Mouse (Mus musculus) CH12.LX (cell line): ENCODE results near the gene Neurog3. TPM values are rescaled to one million over a fixed set of nuclear protein-coding genes. Genes with fewer than 3 reads are reported as not detected.

Experiments
- DNase-seq: peaks from one replicate; pipeline ENCODE4 v3.0.0-alpha.2; 2013; ENCODE audit errors: extremely low read depth
- H3K27ac ChIP-seq: 2 replicates; pipeline ENCODE4 v1.5.1; 2012; ENCODE audit warnings: low read depth, mild to moderate bottlenecking, control low read depth, moderate library complexity; ENCODE audit not compliant: insufficient read depth
- H3K27me3 ChIP-seq: replicated peaks from 2 replicates; pipeline ENCODE3; 2012; ENCODE audit warnings: inconsistent platforms
- H3K36me3 ChIP-seq, 2 experiments: replicated peaks in 1 of 2; 2 replicates each; pipeline versions ENCODE3 to v1.6.1; 2012; ENCODE audit warnings: inconsistent platforms in 1 of 2, low read length in 1 of 2, mild to moderate bottlenecking in 1 of 2, mixed read lengths in 1 of 2, moderate library complexity in 1 of 2; ENCODE audit not compliant: control insufficient read depth in 1 of 2, insufficient read depth in 1 of 2
- H3K4me1 ChIP-seq, 2 experiments: 2 replicates each; pipeline ENCODE4 v1.6.1; 2012; ENCODE audit warnings: inconsistent platforms in 1 of 2, moderate library complexity in 1 of 2; ENCODE audit not compliant: insufficient read depth in 2 of 2, control insufficient read depth in 1 of 2
- H3K4me2 ChIP-seq: 2 replicates; pipeline ENCODE4 v1.6.1; 2012; ENCODE audit warnings: low read depth, mild to moderate bottlenecking, control low read depth; ENCODE audit not compliant: poor library complexity, insufficient read depth, severe bottlenecking
- H3K4me3 ChIP-seq, 3 experiments: fragments of 150-350 bp in 1 of 3; sonication (generic) in 1 of 3; replicated peaks in 1 of 3; 2 replicates each; pipeline versions ENCODE3 to v1.5.1; 2011 to 2012; ENCODE audit warnings: low read depth in 2 of 3, low read length in 2 of 3, mild to moderate bottlenecking in 2 of 3, moderate library complexity in 2 of 3, control low read depth in 1 of 3, improper control_type of control experiment in 1 of 3, inconsistent platforms in 1 of 3, mixed read lengths in 1 of 3; ENCODE audit not compliant: poor library complexity in 1 of 3
- H3K79me2 ChIP-seq: replicated peaks from 2 replicates; pipeline ENCODE4 v1.6.1; 2012; ENCODE audit warnings: mild to moderate bottlenecking, moderate library complexity; ENCODE audit not compliant: control insufficient read depth, poor library complexity, insufficient read depth, severe bottlenecking; ENCODE audit errors: extremely low read depth
- H3K9ac ChIP-seq: 2 replicates; pipeline ENCODE4 v1.6.1; 2012; ENCODE audit warnings: low read depth, mild to moderate bottlenecking, control low read depth, moderate library complexity; ENCODE audit not compliant: insufficient read depth
- H3K9me3 ChIP-seq: replicated peaks from 2 replicates; pipeline ENCODE3; 2012; ENCODE audit warnings: low read length, inconsistent platforms, mixed read lengths
- CTCF ChIP-seq, 2 experiments: IDR thresholded peaks in 1 of 2; conservative IDR thresholded peaks in 1 of 2; 2 replicates each; pipeline ENCODE4 v1.5.1; 2011 to 2012; ENCODE audit warnings: low read depth in 2 of 2, low read length in 2 of 2, improper control_type of control experiment in 1 of 2, inconsistent platforms in 1 of 2, mild to moderate bottlenecking in 1 of 2, moderate library complexity in 1 of 2
- EP300 ChIP-seq: IDR thresholded peaks from 2 replicates; pipeline ENCODE4 v1.6.1; 2011; ENCODE audit warnings: low read length, improper control_type of control experiment
- ETS1 ChIP-seq: conservative IDR thresholded peaks from 2 replicates; pipeline ENCODE4 v1.6.1; 2012; ENCODE audit warnings: low read depth, mild to moderate bottlenecking, inconsistent platforms, low read length, improper control_type of control experiment, moderate library complexity
- IRF4 ChIP-seq: IDR thresholded peaks from 2 replicates; pipeline ENCODE4 v1.6.1; 2014; ENCODE audit warnings: low read depth, mild to moderate bottlenecking, inconsistent platforms, low read length, improper control_type of control experiment
- MAX ChIP-seq: IDR thresholded peaks from 2 replicates; pipeline ENCODE4 v1.6.1; 2011; ENCODE audit warnings: low read length, improper control_type of control experiment
- MEF2A ChIP-seq: IDR thresholded peaks from 2 replicates; pipeline ENCODE4 v1.6.1; 2014; ENCODE audit warnings: low read depth, mild to moderate bottlenecking, inconsistent platforms, low read length, improper control_type of control experiment, borderline replicate concordance
- NELFE ChIP-seq: IDR thresholded peaks from 2 replicates; pipeline ENCODE4 v1.6.1; 2011; ENCODE audit warnings: low read depth, low read length, improper control_type of control experiment
- PAX5 ChIP-seq: IDR thresholded peaks from 2 replicates; pipeline ENCODE4 v1.6.1; 2012; ENCODE audit warnings: low read length, inconsistent platforms, mixed read lengths
- SIN3A ChIP-seq: IDR thresholded peaks from 2 replicates; pipeline ENCODE4 v1.6.1; 2012; ENCODE audit warnings: low read length, improper control_type of control experiment, inconsistent platforms
- SMC3 ChIP-seq: IDR thresholded peaks from 2 replicates; pipeline ENCODE4 v1.6.1; 2011; ENCODE audit warnings: low read depth, low read length, improper control_type of control experiment
- TBP ChIP-seq: conservative IDR thresholded peaks from 2 replicates; pipeline ENCODE4 v1.6.1; 2011; ENCODE audit warnings: low read depth, low read length, improper control_type of control experiment
- UBTF ChIP-seq: IDR thresholded peaks from 2 replicates; pipeline ENCODE4 v1.6.1; 2012; ENCODE audit warnings: low read depth, mild to moderate bottlenecking, inconsistent platforms, low read length, improper control_type of control experiment, moderate library complexity
- USF1 ChIP-seq: IDR thresholded peaks from 2 replicates; pipeline ENCODE4 v1.6.1; 2014; ENCODE audit warnings: low read depth, mild to moderate bottlenecking, inconsistent platforms, low read length, improper control_type of control experiment
- ZNF384 ChIP-seq: IDR thresholded peaks from 2 replicates; pipeline ENCODE4 v1.6.1; 2012; ENCODE audit warnings: low read depth, low read length, improper control_type of control experiment, inconsistent platforms
- dilution Hi-C: fragments of 300-500 bp; cut with MboI; formaldehyde crosslinking; loops from 2 replicates; pipeline ENCODE4 v1.14.3; 2020; ENCODE audit warnings: low sequenced_read_pairs; ENCODE audit not compliant: extremely low pct_unique_long_range_greater_than_20kb, extremely low pct_ligation_motif_present
- in situ Hi-C: fragments of 300-500 bp; cut with MboI; formaldehyde crosslinking; loops from 3 replicates; pipeline ENCODE4 v1.14.3; 2019; ENCODE audit warnings: low sequenced_read_pairs, low pct_ligation_motif_present, low pct_unique_long_range_greater_than_20kb, mixed read lengths
- polyA plus RNA-seq: library from polyadenylated mRNA; unstranded; fragments of >175 nt; gene quantifications from 2 replicates; pipeline ENCODE4 v1.2.1, GENCODE M21; 2012; ENCODE audit warnings: low read depth; ENCODE audit not compliant: insufficient read length
- total RNA-seq, 2 experiments: library from RNA; depleted of rRNA; stranded (reverse); fragments of 300-350 nt in 1 of 2; fragments of >200 nt in 1 of 2; gene quantifications; 2 replicates each; pipeline ENCODE4 v1.2.3; 2012 to 2014

The Neurog3 gene
- total and polyA plus RNA-seq, 3 experiments, result not detected

- dilution Hi-C loops, result no loop called here
- no peak for DNase-seq
Observed at GRCm38 (mm10) chr10:62089071-62089470, 43.8 kb upstream of the Neurog3 start.

GRCm38 (mm10) chr10:62089486-62089885, 43.4 kb upstream of the Neurog3 start:
- Histone ChIP-seq H3K4me2 (no peak overlapping the region), H3K9ac (no peak overlapping the region), H3K4me3 (no peak overlapping the region), H3K27me3 (peaks cover 56% of the 10 kb centered on the region), H3K9me3 (peaks cover 18% of the 10 kb centered on the region), H3K4me1 (peaks cover 0 to 12% of the 10 kb centered on the region in 2 experiments; a peak in 2 of 4 replicates), H3K36me3 (no peaks in the 10 kb centered on the region), H3K27ac (no peak overlapping the region), H3K79me2 (no peaks in the 10 kb centered on the region)
- in situ Hi-C loops (no loop called here), dilution Hi-C loops (no loop called here)
- no peak for DNase-seq
- TF ChIP-seq SIN3A (no peak), UBTF (no peak), EP300 (no peak), TBP (no peak), CTCF (conservative IDR thresholded peaks at IDR 0.05 in 1 of 2, IDR thresholded peaks at IDR 0.05 in 1 of 2; ENCODE audit: low read depth in 2 of 2, low read length in 2 of 2) (no peak)

More at GRCm38 (mm10) chr10:62089071-62089470, 43.8 kb upstream of the Neurog3 start:
- H3K9me3 ChIP-seq, result peaks cover 18% of the 10 kb centered on the region
- TF ChIP-seq IRF4 (no peak), CTCF (conservative IDR thresholded peaks at IDR 0.05 in 1 of 2, IDR thresholded peaks at IDR 0.05 in 1 of 2; ENCODE audit: low read depth in 2 of 2, low read length in 2 of 2) (no peak), ETS1 (no peak), SMC3 (no peak), MAX (no peak), PAX5 (no peak), NELFE (no peak), ZNF384 (no peak)
- TF ChIP-seq, all 38 proteins: peak for 0
- H3K27me3 ChIP-seq, result peaks cover 57% of the 10 kb centered on the region
- peaks cover 0 to 8% of the 10 kb centered on the region in 2 experiments; a peak in 2 of 4 replicates for H3K4me1 ChIP-seq
- H3K27ac ChIP-seq, result no peak overlapping the region
- H3K36me3 ChIP-seq, result no peaks in the 10 kb centered on the region
- no peak overlapping the region for H3K4me3 ChIP-seq
- no peak overlapping the region for H3K4me2 ChIP-seq
- in situ Hi-C loops, result no loop called here
- no peaks in the 10 kb centered on the region for H3K79me2 ChIP-seq
- no peak overlapping the region for H3K9ac ChIP-seq

- Histone ChIP-seq H3K79me2 (no peaks in the 10 kb centered on the region), H3K27ac (no peak overlapping the region), H3K4me3 (no peak overlapping the region), H3K9me3 (peaks cover 8% of the 10 kb centered on the region), H3K36me3 (no peaks in the 10 kb centered on the region), H3K4me1 (peaks cover 0 to 17% of the 10 kb centered on the region in 2 experiments; a peak in 2 of 4 replicates), H3K4me2 (no peak overlapping the region)
- peak; percentile 31 for DNase-seq
- dilution Hi-C loops, result no loop called here
- no peak for TF ChIP-seq USF1
- TF ChIP-seq MEF2A, result 0 out of 2 replicates have a peak, but pooled peaks have one; percentile 18
- TF ChIP-seq, all 38 proteins: peak for 1
- H3K27me3 ChIP-seq, result peaks cover 43% of the 10 kb centered on the region
- no peak overlapping the region for H3K9ac ChIP-seq
- in situ Hi-C loops, result no loop called here
Observed at GRCm38 (mm10) chr10:62093903-62094302, 39.0 kb upstream of the Neurog3 start.
